ENCODE assay signal across 7 mouse cellular contexts in the genomic region with DNA sequence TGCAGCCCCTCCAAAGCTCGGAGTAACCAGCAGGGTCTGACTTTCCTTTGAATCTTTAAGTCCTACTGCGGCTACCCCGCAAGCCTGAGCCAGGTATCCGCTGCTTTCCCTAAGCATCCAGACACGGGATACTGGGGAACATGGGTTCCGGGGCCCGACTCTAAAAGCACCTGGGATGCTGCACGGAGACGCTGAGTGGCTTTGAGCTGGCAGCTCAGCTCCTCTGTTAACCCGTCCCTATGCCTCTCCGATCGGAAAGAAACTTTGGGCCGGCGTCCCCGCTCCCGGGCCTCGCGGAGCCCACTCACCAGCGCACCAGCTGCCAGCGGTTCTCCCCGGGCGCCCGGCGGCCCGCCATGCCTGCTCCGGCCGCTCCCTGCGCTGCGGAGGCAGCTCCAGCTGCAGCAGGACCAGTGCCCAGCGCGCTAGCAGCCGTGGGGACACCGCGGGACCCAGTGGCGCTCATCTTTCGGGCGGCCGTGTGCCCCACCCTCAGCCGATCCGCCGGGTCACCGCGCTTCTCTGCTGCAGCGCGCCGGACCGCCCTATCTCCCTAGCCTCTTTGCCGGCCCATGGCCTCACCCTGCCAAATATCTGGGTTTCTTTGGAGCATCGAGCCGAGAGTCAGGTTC. TPM values are rescaled to one million over a fixed set of nuclear protein-coding genes. Genes with fewer than 3 reads are reported as not detected.
DNase-seq lines count a peak whose midpoint lies in the region; ATAC-seq and TF ChIP-seq lines count a peak whose summit lies in the region.

Rap1gap2 (minus strand) TSS at position 371 of the 632 bp plus-strand sequence.

- no peak for TF ChIP-seq CTCF in lung, postnatal 0 days (IDR thresholded peaks at IDR 0.05)

- no peak for ATAC-seq in lung, postnatal 0 days
- peak; percentile 73 for ATAC-seq in heart, embryonic 12.5 days (ENCODE audit: insufficient number of reproducible peaks, low FRiP score)
- ATAC-seq in midbrain, embryonic 13.5 days: peak; percentile 60; the same call in 1 of the 2 replicates

- TF ChIP-seq EP300 in lung, postnatal 0 days (IDR thresholded peaks at IDR 0.05): no peak

- no peak within 1 kb of the TSS for H3K27ac ChIP-seq in lung, postnatal 0 days (ENCODE audit: low read length)
- H3K27ac ChIP-seq in heart, embryonic 12.5 days (ENCODE audit: poor library complexity, severe bottlenecking): no peak within 1 kb of the TSS
- H3K27ac ChIP-seq in midbrain, embryonic 13.5 days: no peak within 1 kb of the TSS

- peak within 1 kb of the TSS; percentile 18 for H3K4me3 ChIP-seq in lung, postnatal 0 days (ENCODE audit: low read depth, low read length)
- peak within 1 kb of the TSS; percentile 52 for H3K4me3 ChIP-seq in heart, embryonic 12.5 days
- peak within 1 kb of the TSS; percentile 46 for H3K4me3 ChIP-seq in midbrain, embryonic 13.5 days (replicated peaks)

- no peaks in the 10 kb centered on the region for H3K4me1 ChIP-seq in lung, postnatal 0 days (ENCODE audit: insufficient read depth, low read depth, low read length)
- H3K4me1 ChIP-seq in heart, embryonic 12.5 days (replicated peaks): peaks cover 15% of the 10 kb centered on the region
- peaks cover 9% of the 10 kb centered on the region for H3K4me1 ChIP-seq in midbrain, embryonic 13.5 days (replicated peaks)

- no peaks in the 10 kb centered on the region for H3K36me3 ChIP-seq in lung, postnatal 0 days (ENCODE audit: insufficient read depth, low read length)
- H3K36me3 ChIP-seq in heart, embryonic 12.5 days: no peaks in the 10 kb centered on the region
- no peaks in the 10 kb centered on the region for H3K36me3 ChIP-seq in midbrain, embryonic 13.5 days

- no peaks in the 10 kb centered on the region for H3K9me3 ChIP-seq in lung, postnatal 0 days (ENCODE audit: low read length)
- no peaks in the 10 kb centered on the region for H3K9me3 ChIP-seq in heart, embryonic 12.5 days (replicated peaks)
- no peaks in the 10 kb centered on the region for H3K9me3 ChIP-seq in midbrain, embryonic 13.5 days

- H3K27me3 ChIP-seq in lung, postnatal 0 days (replicated peaks; ENCODE audit: insufficient read depth, low read length): peaks cover 14% of the 10 kb centered on the region
- peaks cover 60% of the 10 kb centered on the region for H3K27me3 ChIP-seq in heart, embryonic 12.5 days (replicated peaks)
- H3K27me3 ChIP-seq in midbrain, embryonic 13.5 days: peaks cover 54% of the 10 kb centered on the region

- H3K4me2 ChIP-seq in lung, postnatal 0 days (replicated peaks; ENCODE audit: low read depth, low read length): peak within 1 kb of the TSS; percentile 49
- H3K4me2 ChIP-seq in heart, embryonic 12.5 days: peak within 1 kb of the TSS; percentile 88
- H3K4me2 ChIP-seq in midbrain, embryonic 13.5 days (replicated peaks): peak within 1 kb of the TSS; percentile 85

- no peak within 1 kb of the TSS for H3K9ac ChIP-seq in lung, postnatal 0 days (replicated peaks; ENCODE audit: low read depth)
- no peak within 1 kb of the TSS for H3K9ac ChIP-seq in heart, embryonic 12.5 days
- H3K9ac ChIP-seq in midbrain, embryonic 13.5 days (replicated peaks): peak within 1 kb of the TSS; percentile 63

- DNase-seq in lung, postnatal 0 days (ENCODE audit: low spot score): no peak
- no peak for DNase-seq in lung, adult 18-20 months
- DNase-seq in embryo, embryonic 10 days (ENCODE audit: low spot score): peak; percentile 38
- DNase-seq in layer of hippocampus, postnatal 10 days (ENCODE audit: low spot score in 2 of 2): peak in 1 of 2 experiments; percentile 27
- no peak for DNase-seq in urinary bladder, postnatal 25 days (ENCODE audit: low spot score)

- 1% methylated on average over 50 of the region's 50 CpGs for WGBS in lung, postnatal 0 days
- 2% methylated on average over 49 of the region's 50 CpGs for WGBS in heart, embryonic 12.5 days
- under 1% methylated on average over 50 of the region's 50 CpGs for whole genome bisulfite sequencing in midbrain, embryonic 13.5 days

RNA-seq across cellular contexts. Expression of gene Rap1gap2, which starts in this region (rescaled TPM):
- polyA plus RNA-seq in lung, postnatal 0 days (2015; fragmentation: Nextera tagmentation; extraction: Ambion mirVana): 1.1 and 1.2 TPM in 2 replicates
- polyA plus RNA-seq in heart, embryonic 12.5 days (2016; fragmentation: Nextera tagmentation; extraction: Ambion mirVana): 9.1 and 9.3 TPM in 2 replicates
- 100 to 1,000 TPM; 107 to 121 TPM for total RNA-seq in layer of hippocampus, postnatal 10 days (2021)
- polyA plus RNA-seq in midbrain, embryonic 13.5 days (2015; fragmentation: Nextera tagmentation; extraction: Ambion mirVana): 7.3 and 10.4 TPM in 2 replicates
